Mouse (Mus musculus): ENCODE data around the gene Hacl1. TPM values are rescaled to one million over a fixed set of nuclear protein-coding genes. Genes with fewer than 3 reads are reported as not detected.

Gene Hacl1
- polyA plus RNA-seq, 1 experiment from 2014 or later = 9.4 TPM

DNA sequence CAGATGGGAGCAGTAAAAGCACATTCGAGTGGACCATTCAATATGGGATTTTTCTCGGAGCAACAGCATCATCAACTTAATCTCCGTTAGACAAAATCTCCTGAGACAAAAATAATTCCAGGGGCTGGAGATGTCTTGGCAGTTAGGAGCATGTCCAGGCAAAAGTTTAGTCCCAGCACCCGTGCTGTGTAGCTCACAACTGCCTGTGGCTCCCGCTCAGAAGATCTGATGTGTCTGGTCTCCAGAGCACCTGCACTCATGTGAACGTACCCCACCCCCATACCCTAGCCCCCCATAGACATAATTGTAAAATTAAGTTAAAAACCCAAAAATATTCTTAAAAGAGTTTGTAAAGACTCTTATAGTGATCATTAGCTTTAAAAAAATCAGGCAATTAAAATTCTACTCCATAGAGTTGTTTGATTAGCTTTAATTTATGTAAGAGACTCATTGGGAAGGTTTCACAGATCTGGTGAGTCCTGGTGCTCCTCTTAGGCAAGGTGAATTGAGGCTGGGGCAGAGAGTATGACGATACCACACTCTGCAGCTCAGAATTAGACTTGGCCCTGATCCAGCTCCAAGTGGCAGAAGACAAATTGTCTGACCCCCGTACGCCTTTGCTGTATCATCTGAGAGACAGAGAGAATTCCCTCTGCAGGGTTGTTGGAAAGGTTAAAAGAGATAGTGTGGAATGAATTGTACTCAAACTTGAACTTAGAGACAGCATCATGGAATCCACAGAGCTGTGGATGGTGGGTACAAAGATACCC is 62.9 kb downstream of the Hacl1 start:
- Histone ChIP-seq H3K4me3 (ENCODE audit: low read depth, low read length) (no peak overlapping the region), H3K9ac (ENCODE audit: low read length) (no peak overlapping the region), H3K4me2 (ENCODE audit: low read depth, low read length, severe bottlenecking) (no peak overlapping the region), H3K4me1 (replicated peaks; ENCODE audit: control insufficient read depth, insufficient read depth, low read length) (no peaks in the 10 kb centered on the region), H3K9me3 (ENCODE audit: control insufficient read depth, low read length) (no peaks in the 10 kb centered on the region), H3K27me3 (ENCODE audit: control insufficient read depth, insufficient read depth, low read length) (no peaks in the 10 kb centered on the region), H3K27ac (ENCODE audit: low read depth, low read length) (no peak overlapping the region), H3K36me3 (ENCODE audit: control insufficient read depth, insufficient read depth, low read length) (no peaks in the 10 kb centered on the region)
- DNase-seq (ENCODE audit: low spot score) (no peak), ATAC-seq (replicated peaks; ENCODE audit: low FRiP score) (no peak)
- 75% methylated on average over 9 of the region's 9 CpGs for WGBS

DNA sequence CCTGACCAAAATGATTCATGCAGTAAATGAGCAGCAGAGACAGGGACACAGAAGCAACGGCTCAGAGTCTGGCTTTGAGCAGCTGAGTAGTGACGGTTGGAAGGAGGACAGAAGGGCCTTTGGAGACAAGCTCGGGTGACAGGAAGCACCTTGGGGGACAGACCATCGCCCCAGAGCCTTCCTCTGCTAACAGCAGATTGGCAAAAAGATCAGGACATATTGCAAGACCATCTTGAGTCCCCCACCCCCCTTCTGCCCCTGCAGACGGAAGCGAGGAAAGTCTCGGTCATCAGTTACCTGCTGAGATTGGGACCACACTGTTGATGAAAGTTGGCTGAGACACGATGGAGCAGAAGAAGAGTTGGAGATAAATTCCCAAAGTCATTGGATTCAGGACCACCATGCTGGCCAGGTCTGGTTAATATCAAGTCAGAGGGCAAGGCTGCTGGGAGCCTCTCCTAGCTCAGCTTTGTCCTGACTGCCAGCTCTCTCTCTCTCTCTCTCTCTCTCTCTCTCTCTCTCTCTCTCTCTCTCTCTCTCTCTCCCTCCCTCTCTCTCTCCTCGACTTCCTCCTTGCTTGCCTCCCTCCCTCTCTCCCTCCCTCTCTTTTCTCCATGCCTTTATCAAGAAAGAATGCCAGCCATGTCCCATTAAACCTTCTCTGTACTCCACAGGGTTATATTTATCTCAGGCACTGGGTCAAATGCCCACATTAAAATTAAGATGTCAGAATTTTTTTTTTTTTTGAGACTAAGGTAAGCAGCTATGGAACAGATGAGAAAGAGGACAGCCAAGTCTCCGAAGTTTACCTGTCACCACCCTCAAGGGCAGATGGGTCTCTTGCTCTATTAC is 64.0 kb downstream of the Hacl1 start:
- Histone ChIP-seq H3K4me2 (ENCODE audit: low read depth, low read length, severe bottlenecking) (no peak overlapping the region), H3K4me1 (replicated peaks; ENCODE audit: control insufficient read depth, insufficient read depth, low read length) (no peaks in the 10 kb centered on the region), H3K9me3 (ENCODE audit: control insufficient read depth, low read length) (no peaks in the 10 kb centered on the region), H3K4me3 (ENCODE audit: low read depth, low read length) (no peak overlapping the region), H3K27me3 (ENCODE audit: control insufficient read depth, insufficient read depth, low read length) (no peaks in the 10 kb centered on the region), H3K9ac (ENCODE audit: low read length) (no peak overlapping the region), H3K27ac (ENCODE audit: low read depth, low read length) (no peak overlapping the region), H3K36me3 (ENCODE audit: control insufficient read depth, insufficient read depth, low read length) (no peaks in the 10 kb centered on the region)
- 72% methylated on average over 10 of the region's 10 CpGs for WGBS
- DNase-seq (ENCODE audit: low spot score) = no peak
- no peak for ATAC-seq (replicated peaks; ENCODE audit: low FRiP score)

DNA sequence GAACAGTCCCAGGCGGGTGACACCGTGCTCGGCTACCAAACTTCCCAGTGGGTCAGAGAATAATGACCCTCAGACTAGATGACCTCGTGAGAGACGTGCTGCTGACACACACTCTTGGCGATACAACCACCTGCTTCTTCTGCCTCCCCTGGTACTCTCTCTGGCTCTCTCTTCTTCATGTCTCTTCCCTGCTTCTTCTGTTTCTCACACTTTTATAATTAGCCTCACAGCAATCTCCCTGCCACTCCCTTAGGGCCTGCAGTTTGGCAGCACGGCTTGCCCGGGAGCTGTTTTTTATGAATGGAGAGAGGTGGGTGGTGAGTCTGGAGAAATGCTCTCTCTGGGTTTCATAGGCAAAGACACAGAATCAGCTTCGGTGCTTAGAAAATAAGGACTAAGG is 65.2 kb downstream of the Hacl1 start:
- ATAC-seq (replicated peaks; ENCODE audit: low FRiP score) = no peak
- Histone ChIP-seq H3K27me3 (ENCODE audit: control insufficient read depth, insufficient read depth, low read length) (no peaks in the 10 kb centered on the region), H3K4me1 (replicated peaks; ENCODE audit: control insufficient read depth, insufficient read depth, low read length) (no peaks in the 10 kb centered on the region), H3K27ac (ENCODE audit: low read depth, low read length) (no peak overlapping the region), H3K4me3 (ENCODE audit: low read depth, low read length) (no peak overlapping the region), H3K9ac (ENCODE audit: low read length) (no peak overlapping the region), H3K4me2 (ENCODE audit: low read depth, low read length, severe bottlenecking) (no peak overlapping the region), H3K9me3 (ENCODE audit: control insufficient read depth, low read length) (no peaks in the 10 kb centered on the region), H3K36me3 (ENCODE audit: control insufficient read depth, insufficient read depth, low read length) (no peaks in the 10 kb centered on the region)
- WGBS = 84% methylated on average over 9 of the region's 9 CpGs
- no peak for DNase-seq (ENCODE audit: low spot score)

DNA sequence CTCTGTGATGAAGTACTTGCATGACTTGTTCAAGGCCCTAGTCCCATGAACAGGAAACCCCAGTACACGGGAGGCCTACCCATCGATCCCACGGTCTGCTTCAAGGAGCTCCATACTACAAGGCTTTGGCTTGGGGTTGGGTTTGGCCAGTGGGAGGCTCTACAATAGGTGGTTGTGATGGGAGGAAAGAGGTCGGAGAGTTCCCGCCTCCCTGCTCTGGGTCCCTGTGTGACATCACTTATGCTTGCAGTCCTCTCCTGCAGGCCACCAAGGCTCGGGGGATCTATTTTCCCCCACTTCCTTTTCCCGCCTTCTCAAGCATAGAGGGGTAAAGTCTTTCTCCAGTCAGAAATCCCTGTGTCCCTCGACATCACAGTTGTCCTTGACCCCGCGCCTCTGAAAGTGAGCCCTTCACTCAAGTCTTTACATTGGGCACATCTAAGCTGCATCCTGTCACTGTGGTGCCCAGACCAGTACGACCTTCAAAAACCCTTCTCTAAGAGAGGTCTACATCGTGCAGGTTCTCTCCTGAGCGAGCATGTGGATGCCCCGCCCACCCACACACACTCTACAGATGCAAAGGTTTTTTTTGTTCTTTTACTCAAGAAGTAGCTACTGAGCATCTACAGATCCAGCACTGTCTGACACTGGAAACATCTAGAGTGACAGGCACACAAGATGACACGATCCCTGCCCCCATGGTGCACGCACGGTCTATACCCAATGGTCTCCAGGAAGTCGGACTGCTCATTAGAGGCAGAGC is 66.0 kb downstream of the Hacl1 start:
- Histone ChIP-seq H3K4me1 (replicated peaks; ENCODE audit: control insufficient read depth, insufficient read depth, low read length) (no peaks in the 10 kb centered on the region), H3K27me3 (ENCODE audit: control insufficient read depth, insufficient read depth, low read length) (no peaks in the 10 kb centered on the region), H3K4me2 (ENCODE audit: low read depth, low read length, severe bottlenecking) (no peak overlapping the region), H3K36me3 (ENCODE audit: control insufficient read depth, insufficient read depth, low read length) (no peaks in the 10 kb centered on the region), H3K27ac (ENCODE audit: low read depth, low read length) (no peak overlapping the region), H3K9ac (ENCODE audit: low read length) (no peak overlapping the region), H3K9me3 (ENCODE audit: control insufficient read depth, low read length) (no peaks in the 10 kb centered on the region), H3K4me3 (ENCODE audit: low read depth, low read length) (no peak overlapping the region)
- no peak for DNase-seq (ENCODE audit: low spot score)
- ATAC-seq (replicated peaks; ENCODE audit: low FRiP score) = no peak
- WGBS = 91% methylated on average over 18 of the region's 18 CpGs

DNA sequence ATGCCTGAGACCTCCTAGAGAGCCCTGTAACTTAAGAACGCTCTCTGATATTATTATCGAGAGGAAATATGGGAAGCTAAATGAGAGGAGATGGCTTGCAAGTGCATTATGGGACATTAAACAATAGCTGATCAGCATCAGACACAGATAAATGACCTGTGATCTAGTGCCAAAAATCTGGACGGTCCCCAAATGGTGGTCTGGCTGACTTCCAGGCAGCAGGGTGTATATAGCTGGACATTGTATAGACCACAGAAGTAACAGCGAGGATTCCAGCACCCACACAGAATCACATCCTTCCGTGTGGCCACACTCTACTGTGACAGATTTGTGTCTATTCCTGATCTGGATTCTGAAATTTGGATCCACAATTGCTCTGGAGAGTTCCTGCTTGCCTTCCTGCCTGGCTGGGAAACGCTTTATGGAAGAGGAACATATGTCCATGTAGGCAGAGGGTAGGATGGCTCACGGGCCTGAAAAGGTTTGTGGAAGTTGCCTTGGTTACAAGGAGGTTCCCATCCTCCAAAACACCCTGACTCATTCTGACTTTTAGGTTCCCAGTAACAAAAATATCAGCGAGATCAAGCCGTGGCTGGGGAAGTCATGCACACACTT is 68.4 kb downstream of the Hacl1 start:
- no peak overlapping the region for H3K4me2 ChIP-seq (ENCODE audit: low read depth, low read length, severe bottlenecking)
- no peaks in the 10 kb centered on the region for H3K36me3 ChIP-seq (ENCODE audit: control insufficient read depth, insufficient read depth, low read length)
- H3K9me3 ChIP-seq (ENCODE audit: control insufficient read depth, low read length) = no peaks in the 10 kb centered on the region
- no peaks in the 10 kb centered on the region for H3K4me1 ChIP-seq (replicated peaks; ENCODE audit: control insufficient read depth, insufficient read depth, low read length)
- H3K27ac ChIP-seq (ENCODE audit: low read depth, low read length) = no peak overlapping the region
- no peaks in the 10 kb centered on the region for H3K27me3 ChIP-seq (ENCODE audit: control insufficient read depth, insufficient read depth, low read length)
- no peak overlapping the region for H3K9ac ChIP-seq (ENCODE audit: low read length)
- no peak for ATAC-seq (replicated peaks; ENCODE audit: low FRiP score)
- 90% methylated on average over 9 of the region's 9 CpGs for WGBS
- no peak overlapping the region for H3K4me3 ChIP-seq (ENCODE audit: low read depth, low read length)
- DNase-seq (ENCODE audit: low spot score) = no peak

DNA sequence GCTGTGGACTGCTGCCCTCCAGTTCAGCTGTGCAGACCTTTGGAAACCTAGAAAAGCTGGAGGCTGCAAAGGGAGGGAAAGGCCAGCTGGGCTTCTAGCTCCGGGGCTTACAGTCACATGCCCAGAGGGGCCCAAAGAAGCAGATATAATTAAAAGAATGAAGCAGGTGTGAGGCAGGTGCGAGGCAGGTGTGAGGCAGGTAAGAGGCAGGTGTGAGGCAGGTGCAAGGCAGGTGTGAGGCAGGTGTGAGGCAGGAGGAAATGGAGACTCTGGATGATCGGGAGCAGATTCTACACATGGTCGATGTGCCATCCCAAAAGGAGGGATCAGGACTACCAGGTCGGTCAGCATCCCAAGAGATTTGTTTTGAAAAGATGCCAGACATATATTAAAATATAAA is 69.7 kb downstream of the Hacl1 start:
- no peak for DNase-seq (ENCODE audit: low spot score)
- Histone ChIP-seq H3K9me3 (ENCODE audit: control insufficient read depth, low read length) (no peaks in the 10 kb centered on the region), H3K4me3 (ENCODE audit: low read depth, low read length) (no peak overlapping the region), H3K36me3 (ENCODE audit: control insufficient read depth, insufficient read depth, low read length) (no peaks in the 10 kb centered on the region), H3K9ac (ENCODE audit: low read length) (no peak overlapping the region), H3K4me1 (replicated peaks; ENCODE audit: control insufficient read depth, insufficient read depth, low read length) (no peaks in the 10 kb centered on the region), H3K4me2 (ENCODE audit: low read depth, low read length, severe bottlenecking) (no peak overlapping the region), H3K27ac (ENCODE audit: low read depth, low read length) (no peak overlapping the region), H3K27me3 (ENCODE audit: control insufficient read depth, insufficient read depth, low read length) (no peaks in the 10 kb centered on the region)
- ATAC-seq (replicated peaks; ENCODE audit: low FRiP score) = no peak
- 86% methylated on average over 5 of the region's 5 CpGs for WGBS

DNA sequence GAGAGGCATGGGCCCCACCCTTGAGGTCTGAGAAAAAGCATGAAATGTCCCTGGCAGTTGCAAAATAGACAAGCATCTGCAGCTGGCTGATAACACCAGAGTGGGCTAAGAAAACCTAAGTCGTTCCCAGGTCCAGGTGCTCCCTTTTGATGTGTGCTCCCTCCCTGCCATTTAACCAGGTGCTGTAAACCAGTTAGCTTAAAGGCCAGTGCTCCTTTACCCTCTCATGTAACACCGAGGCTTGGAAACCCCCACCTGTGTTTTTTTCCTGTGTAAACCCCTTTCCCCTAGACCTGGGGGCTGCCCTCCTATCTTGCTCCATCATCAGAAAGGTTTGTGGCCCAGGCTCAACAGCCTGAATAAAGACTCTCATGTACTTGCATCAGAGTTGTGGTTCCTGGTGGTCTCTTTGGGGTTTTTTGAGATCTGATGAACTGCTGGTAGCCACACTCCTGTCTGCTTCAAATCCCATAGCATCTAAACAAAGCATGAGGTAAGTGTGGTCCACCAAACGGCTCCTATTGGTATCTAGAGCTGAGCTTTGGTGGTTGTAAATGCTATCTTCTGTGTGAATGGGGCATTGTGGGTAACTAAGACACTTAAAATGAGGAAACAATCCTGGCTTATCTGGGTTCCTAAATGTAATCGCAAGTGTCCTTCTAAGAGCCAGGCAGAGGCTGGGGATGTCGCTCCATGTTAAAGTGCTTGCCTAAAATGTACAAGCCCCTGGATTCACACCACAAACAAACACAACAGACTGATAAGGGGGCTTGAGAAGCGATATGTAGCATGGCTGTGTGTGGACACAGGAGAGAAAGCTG is 70.7 kb downstream of the Hacl1 start:
- no peak for ATAC-seq (replicated peaks; ENCODE audit: low FRiP score)
- no peak overlapping the region for H3K27ac ChIP-seq (ENCODE audit: low read depth, low read length)
- DNase-seq (ENCODE audit: low spot score) = no peak
- no peaks in the 10 kb centered on the region for H3K27me3 ChIP-seq (ENCODE audit: control insufficient read depth, insufficient read depth, low read length)
- no peak overlapping the region for H3K9ac ChIP-seq (ENCODE audit: low read length)
- no peaks in the 10 kb centered on the region for H3K9me3 ChIP-seq (ENCODE audit: control insufficient read depth, low read length)
- no peak overlapping the region for H3K4me3 ChIP-seq (ENCODE audit: low read depth, low read length)
- H3K36me3 ChIP-seq (ENCODE audit: control insufficient read depth, insufficient read depth, low read length) = no peaks in the 10 kb centered on the region
- H3K4me1 ChIP-seq (replicated peaks; ENCODE audit: control insufficient read depth, insufficient read depth, low read length) = no peaks in the 10 kb centered on the region
- WGBS = 81% methylated on average over 6 of the region's 6 CpGs
- H3K4me2 ChIP-seq (ENCODE audit: low read depth, low read length, severe bottlenecking) = no peak overlapping the region

All from forebrain, embryonic 11.5 days (tissue).